Mouse (Mus musculus) liver, postnatal 0 days (tissue): Measurements from ENCODE around the gene Fam184b.

Source experiments
- CTCF ChIP-seq: sonication (generic); IDR thresholded peaks from 2 replicates; pipeline ENCODE4 v1.5.1; 2016; ENCODE audit warnings: antibody characterized with exemption, low read depth
- EP300 ChIP-seq: IDR thresholded peaks from 2 replicates; pipeline ENCODE4 v1.6.1; 2016; ENCODE audit warnings: antibody characterized with exemption, low read depth, mild to moderate bottlenecking

DNA sequence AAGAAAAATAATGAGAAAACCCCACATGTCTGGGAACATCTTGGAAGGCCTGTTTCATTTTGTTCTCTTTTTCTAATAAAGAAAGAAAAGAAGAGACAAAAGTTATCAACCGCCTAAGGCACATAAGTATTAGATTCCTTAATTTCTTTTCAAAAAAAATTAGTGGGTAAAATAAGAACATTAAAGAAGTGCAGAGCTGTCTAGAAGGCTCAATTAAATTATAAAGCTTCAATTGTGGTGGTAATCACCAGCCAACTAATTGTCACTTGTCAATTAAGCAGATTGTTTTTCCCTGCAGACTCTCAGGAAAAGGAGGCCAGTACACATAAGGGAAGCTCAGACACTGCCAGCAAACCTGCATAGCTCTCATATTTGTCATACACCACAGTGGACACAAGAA is 73.6 kb downstream of the Fam184b start:
- TF ChIP-seq CTCF (no peak), EP300 (no peak)
